Mouse (Mus musculus): ENCODE data around the gene Fancc.

GRCm38 (mm10) chr13:63276389-63276788 lies 220.7 kb downstream of the Fancc start:
- no peak for TF ChIP-seq POLR2A (IDR thresholded peaks at IDR 0.05; ENCODE audit: borderline replicate concordance, extremely low read depth, low read depth, low read length)
- TF ChIP-seq CTCF (IDR thresholded peaks at IDR 0.05; ENCODE audit: insufficient read depth, low read length), result no peak
